Comparison of ENCODE assay signal across 24 mouse cellular contexts in the genomic region with DNA sequence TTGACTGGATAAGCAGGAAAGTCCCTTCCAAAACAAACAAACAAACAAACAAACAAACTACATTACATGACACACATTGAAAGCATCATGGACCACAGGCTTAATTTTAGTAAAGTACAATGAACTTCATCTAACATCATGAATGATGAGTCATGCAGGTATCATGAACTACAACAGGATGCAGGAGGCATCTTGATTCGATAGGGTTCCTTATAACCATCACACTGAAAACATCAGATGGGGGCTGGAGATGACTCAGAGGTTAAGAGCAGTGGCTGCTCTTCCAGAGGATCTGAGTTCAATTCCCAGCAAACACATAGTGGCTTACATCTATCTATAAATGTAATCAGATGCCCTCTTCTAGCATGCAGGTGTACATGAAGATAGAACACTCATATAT.
"Had no signal": no experiment of that assay in that cellular context is flagged by ENCODE, and none has a peak within 500 bp of the region (broad histone marks: within the 10 kb centered on the region; RNA-seq: fewer than 3 reads in every experiment).

No protein-coding gene starts in this region.

- H3K4me1 ChIP-seq: hindbrain, embryonic 13.5 days; hindbrain, embryonic 15.5 days had no signal

- H3K9me3 ChIP-seq: heart, embryonic 13.5 days; heart, embryonic 15.5 days; hindbrain, embryonic 13.5 days; hindbrain, embryonic 15.5 days; kidney, embryonic 15.5 days; limb, embryonic 12.5 days; liver, embryonic 13.5 days; liver, embryonic 15.5 days had no signal

- H3K36me3 ChIP-seq: heart, embryonic 13.5 days; heart, embryonic 15.5 days; hindbrain, embryonic 13.5 days; hindbrain, embryonic 15.5 days; kidney, embryonic 15.5 days; limb, embryonic 12.5 days; liver, embryonic 13.5 days had no signal

- DNase-seq: gastrocnemius, postnatal 14 days; gastrocnemius, postnatal 36 days; heart, adult 11 months; heart, adult 2 months; heart, postnatal 14 days; heart, postnatal 36 days; kidney, adult 11 months; kidney, adult 2 months; kidney, adult 9 months; kidney, postnatal 14 days; kidney, postnatal 36 days; left cerebral cortex, postnatal 4 days; liver; liver, embryonic 13.5 days had no signal

- H3K27me3 ChIP-seq: heart, embryonic 13.5 days; heart, embryonic 15.5 days; hindbrain, embryonic 13.5 days; hindbrain, embryonic 15.5 days; kidney, embryonic 15.5 days; limb, embryonic 12.5 days; liver, embryonic 13.5 days; liver, embryonic 15.5 days had no signal

- H3K27ac ChIP-seq: heart, adult 2 months; heart, embryonic 13.5 days; heart, embryonic 15.5 days; hindbrain, embryonic 13.5 days; hindbrain, embryonic 15.5 days; hindbrain, postnatal 0 days; kidney, embryonic 15.5 days; kidney, postnatal 0 days; left cerebral cortex, adult 2 months; limb, embryonic 12.5 days; liver, embryonic 13.5 days; liver, embryonic 15.5 days had no signal

- H3K4me3 ChIP-seq: heart, adult 2 months; heart, embryonic 13.5 days; heart, embryonic 15.5 days; hindbrain, embryonic 13.5 days; hindbrain, embryonic 15.5 days; kidney, embryonic 15.5 days; left cerebral cortex, adult 2 months; limb, embryonic 12.5 days; liver, embryonic 13.5 days; liver, embryonic 15.5 days had no signal
